Mouse (Mus musculus) spleen, adult 2 months (tissue): ENCODE data around the gene Gprin2.

Experiments
- CTCF ChIP-seq: fragments of 200-500 bp; IDR thresholded peaks from 2 replicates; pipeline ENCODE4 v1.5.1; 2011; ENCODE audit warnings: mild to moderate bottlenecking, inconsistent platforms; ENCODE audit not compliant: insufficient read depth, insufficient read length, insufficient replicate concordance; ENCODE audit errors: extremely low read depth
- POLR2A ChIP-seq: fragments of 200-500 bp; IDR thresholded peaks from 2 replicates; pipeline ENCODE4 v1.6.1; 2011; ENCODE audit warnings: low read depth, low read length, inconsistent platforms

- TF ChIP-seq CTCF (no peak), POLR2A (no peak)
These were observed 7.6 kb downstream of the Gprin2 start for GRCm38 (mm10) chr14:34193879-34194278.
